Mouse (Mus musculus): ENCODE data around the gene Msrb3. TPM values are rescaled to one million over a fixed set of nuclear protein-coding genes. Genes with fewer than 3 reads are reported as not detected.

Gene Msrb3
- polyA plus RNA-seq, 1 experiment from 2014 or later, result 11.4 TPM

- Histone ChIP-seq H3K27ac (no peak overlapping the region), H3K4me2 (no peak overlapping the region), H3K4me3 (replicated peaks) (no peak overlapping the region), H3K27me3 (peaks cover 29% of the 10 kb centered on the region), H3K4me1 (peaks cover 10% of the 10 kb centered on the region), H3K9me3 (peaks cover 6% of the 10 kb centered on the region; the same call in 1 of the 2 replicates), H3K9ac (no peak overlapping the region), H3K36me3 (replicated peaks) (no peaks in the 10 kb centered on the region)
- 81% methylated on average over 15 of the region's 15 CpGs for WGBS
- ATAC-seq (ENCODE audit: low FRiP score), result no peak
Observed at GRCm38 (mm10) chr10:120894978-120895898, 3.7 kb downstream of the Msrb3 start.

DNA sequence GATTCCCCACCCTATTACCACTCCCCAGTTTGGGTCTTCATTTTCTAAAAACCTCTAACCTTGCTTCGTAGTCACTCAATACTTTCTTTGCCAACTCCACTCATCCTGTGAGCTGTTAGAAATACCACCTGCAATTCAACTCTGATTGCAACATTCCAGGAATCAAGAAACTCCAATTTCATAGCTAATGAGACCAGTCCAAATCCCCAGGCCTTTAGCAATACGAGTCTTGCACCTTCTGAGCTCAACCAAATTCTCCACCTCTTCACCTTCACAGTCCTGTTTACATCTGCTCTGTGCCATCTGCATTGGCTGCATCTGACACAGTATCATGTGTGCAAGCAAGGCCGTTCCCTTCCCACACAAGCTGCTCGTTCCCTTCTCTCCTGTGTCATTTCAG lies 5.0 kb downstream of the Msrb3 start:
- no peaks in the 10 kb centered on the region for H3K36me3 ChIP-seq (replicated peaks)
- 91% methylated on average over 4 of the region's 4 CpGs for WGBS
- peaks cover 5% of the 10 kb centered on the region for H3K4me1 ChIP-seq
- H3K4me2 ChIP-seq, result no peak overlapping the region
- peaks cover 6% of the 10 kb centered on the region; the same call in 1 of the 2 replicates for H3K9me3 ChIP-seq
- ATAC-seq (ENCODE audit: low FRiP score), result no peak
- peaks cover 23% of the 10 kb centered on the region for H3K27me3 ChIP-seq
- no peak overlapping the region for H3K27ac ChIP-seq
- no peak overlapping the region for H3K9ac ChIP-seq
- H3K4me3 ChIP-seq (replicated peaks), result no peak overlapping the region

DNA sequence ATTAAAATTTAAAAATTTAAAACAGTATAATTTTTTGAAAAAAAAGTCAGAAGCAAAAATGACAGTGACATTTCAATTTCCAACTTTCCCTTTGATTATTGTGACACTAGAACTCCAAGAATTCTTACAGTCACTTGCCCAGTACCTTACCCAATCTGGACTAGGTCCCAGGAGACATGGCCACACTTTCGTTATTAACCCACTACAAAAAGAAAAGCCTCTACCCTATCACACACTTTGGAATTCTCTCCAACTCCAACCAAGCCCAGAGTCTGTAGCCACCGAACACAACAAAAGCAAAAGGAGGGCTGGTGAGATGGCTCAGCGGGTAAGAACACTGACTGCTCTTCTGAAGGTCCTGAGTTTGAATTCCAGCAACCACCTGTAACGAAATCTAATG lies 7.8 kb downstream of the Msrb3 start:
- ATAC-seq (ENCODE audit: low FRiP score), result no peak

GRCm38 (mm10) chr10:120890592-120890991 lies 8.3 kb downstream of the Msrb3 start:
- Histone ChIP-seq H3K4me3 (replicated peaks) (no peak overlapping the region), H3K9me3 (peaks cover 6% of the 10 kb centered on the region; the same call in 1 of the 2 replicates), H3K27ac (no peak overlapping the region), H3K4me2 (no peak overlapping the region), H3K9ac (no peak overlapping the region), H3K36me3 (replicated peaks) (no peaks in the 10 kb centered on the region), H3K27me3 (peaks cover 7% of the 10 kb centered on the region; the same call in 1 of the 2 replicates), H3K4me1 (no peaks in the 10 kb centered on the region)
- ATAC-seq (ENCODE audit: low FRiP score), result no peak
- WGBS, result 97% methylated on average over 1 of the region's 1 CpGs

More for the DNA sequence above, 7.8 kb downstream of the Msrb3 start:
- Histone ChIP-seq H3K27me3 (peaks cover 7% of the 10 kb centered on the region; the same call in 1 of the 2 replicates), H3K9me3 (peaks cover 6% of the 10 kb centered on the region; the same call in 1 of the 2 replicates), H3K9ac (no peak overlapping the region), H3K4me3 (replicated peaks) (no peak overlapping the region), H3K4me1 (no peaks in the 10 kb centered on the region), H3K36me3 (replicated peaks) (no peaks in the 10 kb centered on the region), H3K4me2 (no peak overlapping the region), H3K27ac (no peak overlapping the region)
- 93% methylated on average over 4 of the region's 4 CpGs for WGBS

GRCm38 (mm10) chr10:120888531-120888930 lies 10.4 kb downstream of the Msrb3 start:
- Histone ChIP-seq H3K9me3 (peaks cover 6% of the 10 kb centered on the region; the same call in 1 of the 2 replicates), H3K4me1 (peaks cover 4% of the 10 kb centered on the region; the same call in 1 of the 2 replicates), H3K4me3 (replicated peaks) (no peak overlapping the region), H3K9ac (no peak overlapping the region), H3K27ac (no peak overlapping the region), H3K27me3 (0 out of 2 replicates have a peak, but pooled peaks cover 5% of the 10 kb centered on the region), H3K36me3 (replicated peaks) (no peaks in the 10 kb centered on the region), H3K4me2 (no peak overlapping the region)
- 89% methylated on average over 8 of the region's 8 CpGs for WGBS
- no peak for ATAC-seq (ENCODE audit: low FRiP score)

GRCm38 (mm10) chr10:120884220-120884619 lies 14.7 kb downstream of the Msrb3 start:
- Histone ChIP-seq H3K4me3 (replicated peaks) (no peak overlapping the region), H3K9me3 (no peaks in the 10 kb centered on the region), H3K4me2 (no peak overlapping the region), H3K36me3 (replicated peaks) (no peaks in the 10 kb centered on the region), H3K27me3 (0 out of 2 replicates have a peak, but pooled peaks cover 6% of the 10 kb centered on the region), H3K4me1 (peaks cover 17% of the 10 kb centered on the region), H3K9ac (no peak overlapping the region), H3K27ac (no peak overlapping the region)
- 91% methylated on average over 14 of the region's 14 CpGs for WGBS
- ATAC-seq (ENCODE audit: low FRiP score), result no peak

GRCm38 (mm10) chr10:120883732-120884131 lies 15.2 kb downstream of the Msrb3 start:
- Histone ChIP-seq H3K27ac (no peak overlapping the region), H3K9me3 (no peaks in the 10 kb centered on the region), H3K27me3 (0 out of 2 replicates have a peak, but pooled peaks cover 6% of the 10 kb centered on the region), H3K4me2 (no peak overlapping the region; the same call in 1 of the 2 replicates), H3K36me3 (replicated peaks) (no peaks in the 10 kb centered on the region), H3K9ac (no peak overlapping the region), H3K4me3 (replicated peaks) (no peak overlapping the region), H3K4me1 (peaks cover 17% of the 10 kb centered on the region)
- ATAC-seq (ENCODE audit: low FRiP score), result no peak
- WGBS, result 77% methylated on average over 4 of the region's 4 CpGs

GRCm38 (mm10) chr10:120883069-120883415 lies 15.9 kb downstream of the Msrb3 start:
- no peaks in the 10 kb centered on the region for H3K36me3 ChIP-seq (replicated peaks)
- WGBS, result 1% methylated on average over 7 of the region's 7 CpGs
- ATAC-seq (ENCODE audit: low FRiP score), result peak; percentile 63; the same call in 1 of the 2 replicates
- H3K4me3 ChIP-seq (replicated peaks), result peak overlapping the region; percentile 33
- no peaks in the 10 kb centered on the region for H3K9me3 ChIP-seq
- H3K4me1 ChIP-seq, result peaks cover 17% of the 10 kb centered on the region
- 0 out of 2 replicates have a peak, but pooled peaks cover 6% of the 10 kb centered on the region for H3K27me3 ChIP-seq
- peak overlapping the region; percentile 57 for H3K27ac ChIP-seq
- peak overlapping the region; percentile 46 for H3K9ac ChIP-seq
- peak overlapping the region; percentile 63 for H3K4me2 ChIP-seq

DNA sequence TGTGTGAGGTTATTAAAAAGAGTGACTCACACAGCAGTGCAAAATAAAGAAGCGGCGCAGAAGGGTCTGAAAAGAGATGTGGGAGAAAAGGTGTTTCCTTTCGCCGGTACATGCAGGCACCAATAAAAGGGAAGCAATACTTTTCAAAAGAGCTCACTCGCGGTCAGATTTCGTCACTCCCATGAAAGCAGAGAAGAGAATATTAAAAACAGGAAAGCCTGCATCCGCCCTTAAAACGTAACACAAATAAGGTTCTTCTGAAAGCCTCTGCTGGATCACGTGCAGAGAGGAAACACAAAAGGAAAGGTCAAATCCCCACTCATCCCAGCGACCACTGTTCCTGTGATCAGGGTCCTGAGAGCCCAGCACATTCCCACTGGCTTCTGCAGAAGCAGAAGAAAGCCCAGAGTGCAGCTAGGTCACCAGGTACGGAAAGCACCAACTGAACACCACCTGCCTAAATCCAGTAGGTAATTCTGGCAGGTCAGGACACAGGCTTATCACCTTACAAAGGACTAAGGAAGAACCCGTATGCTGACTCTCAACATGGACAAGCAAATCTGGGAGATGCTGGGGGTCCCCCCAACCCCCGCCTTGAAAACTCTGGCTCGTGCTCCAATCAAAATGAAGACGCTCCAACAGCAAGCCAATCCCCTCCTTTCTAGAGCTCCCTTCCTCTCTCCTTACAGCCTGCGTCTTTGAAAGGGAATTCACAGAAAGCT lies 16.4 kb downstream of the Msrb3 start:
- Histone ChIP-seq H3K36me3 (replicated peaks) (no peaks in the 10 kb centered on the region), H3K27me3 (0 out of 2 replicates have a peak, but pooled peaks cover 6% of the 10 kb centered on the region), H3K4me1 (peaks cover 17% of the 10 kb centered on the region), H3K4me2 (peak overlapping the region; percentile 63), H3K27ac (peak overlapping the region; percentile 57), H3K9me3 (no peaks in the 10 kb centered on the region), H3K9ac (peak overlapping the region; percentile 46), H3K4me3 (replicated peaks) (peak overlapping the region; percentile 33)
- peak; percentile 92 for ATAC-seq (ENCODE audit: low FRiP score)
- WGBS, result 7% methylated on average over 17 of the region's 17 CpGs

GRCm38 (mm10) chr10:120876549-120877270 lies 22.2 kb downstream of the Msrb3 start:
- no peaks in the 10 kb centered on the region for H3K36me3 ChIP-seq (replicated peaks)
- H3K27ac ChIP-seq, result no peak overlapping the region
- 74% methylated on average over 20 of the region's 20 CpGs for WGBS
- peaks cover 15% of the 10 kb centered on the region for H3K4me1 ChIP-seq
- no peak overlapping the region for H3K9ac ChIP-seq
- H3K27me3 ChIP-seq, result peaks cover 4% of the 10 kb centered on the region
- no peak for ATAC-seq (ENCODE audit: low FRiP score)
- H3K4me2 ChIP-seq, result peak overlapping the region; percentile 32; the same call in 1 of the 2 replicates
- H3K9me3 ChIP-seq, result no peaks in the 10 kb centered on the region
- no peak overlapping the region for H3K4me3 ChIP-seq (replicated peaks)

DNA sequence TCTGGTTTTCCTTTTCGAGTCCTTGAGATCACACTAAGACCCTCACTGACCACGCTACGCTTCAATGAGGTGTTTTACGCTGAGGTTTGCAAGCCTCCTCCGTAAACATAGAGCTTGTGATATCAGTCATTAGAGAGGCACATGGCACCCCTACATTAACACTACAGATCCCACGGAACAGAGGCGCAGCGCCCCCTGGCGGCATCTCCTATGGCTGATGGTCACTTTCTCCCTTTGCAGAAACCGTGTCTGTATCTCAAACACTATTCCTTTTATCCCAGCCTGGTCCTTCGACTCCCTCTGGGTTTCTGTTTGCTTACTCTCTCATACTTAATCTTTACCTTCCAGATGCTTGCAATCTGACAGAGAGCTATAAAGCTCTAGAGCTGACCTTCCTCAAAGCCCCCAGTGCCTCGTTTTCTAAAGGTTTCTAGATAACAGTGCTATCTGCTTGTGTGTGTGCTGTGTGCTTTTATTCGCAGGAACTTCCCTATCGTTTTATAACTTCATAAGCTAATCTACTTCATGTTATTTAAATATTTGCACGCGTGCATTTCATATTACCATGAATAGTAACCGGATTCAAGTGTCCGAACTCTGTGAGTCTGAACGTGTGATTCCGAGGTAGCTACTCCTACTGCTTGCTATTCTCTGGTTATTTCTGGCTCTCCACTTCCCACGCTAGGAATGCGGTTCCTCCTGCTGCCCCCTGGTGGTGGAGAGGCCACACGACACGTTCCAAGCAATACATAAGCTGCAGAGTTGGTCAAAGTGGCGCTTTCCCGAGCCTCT lies 23.0 kb downstream of the Msrb3 start:
- Histone ChIP-seq H3K4me1 (peaks cover 15% of the 10 kb centered on the region), H3K27ac (no peak overlapping the region), H3K36me3 (replicated peaks) (no peaks in the 10 kb centered on the region), H3K9ac (no peak overlapping the region), H3K9me3 (no peaks in the 10 kb centered on the region), H3K4me2 (peak overlapping the region; percentile 32), H3K4me3 (replicated peaks) (no peak overlapping the region), H3K27me3 (peaks cover 4% of the 10 kb centered on the region)
- WGBS, result 17% methylated on average over 26 of the region's 26 CpGs
- peak; percentile 69 for ATAC-seq (ENCODE audit: low FRiP score)
